Mouse (Mus musculus): ENCODE measurements around the gene Sqor. TPM values are rescaled to one million over a fixed set of nuclear protein-coding genes. Genes with fewer than 3 reads are reported as not detected.

Sqor gene
- polyA plus RNA-seq, 1 experiment from 2014 or later, result 33.0 TPM

GRCm38 (mm10) chr2:122764526-122764925 is 511 bp upstream of the Sqor start:
- DNase-seq (ENCODE audit: low spot score) (no peak), ATAC-seq (replicated peaks; ENCODE audit: low FRiP score, low read depth) (no peak)
- H3K36me3 ChIP-seq (ENCODE audit: insufficient read depth, low read length), result no peaks in the 10 kb centered on the region
- H3K4me1 ChIP-seq (replicated peaks; ENCODE audit: insufficient read depth, low read length), result no peaks in the 10 kb centered on the region
- H3K9me3 ChIP-seq (replicated peaks; ENCODE audit: low read length), result no peaks in the 10 kb centered on the region
- 52% methylated on average over 6 of the region's 6 CpGs for WGBS
- 0 out of 2 replicates have a peak overlapping the region, but pooled peaks have one; percentile 43 for H3K27ac ChIP-seq
- no peaks in the 10 kb centered on the region for H3K27me3 ChIP-seq (ENCODE audit: insufficient read depth, low read length)
- H3K4me2 ChIP-seq (ENCODE audit: low read length), result peak overlapping the region; percentile 87
- no peak overlapping the region for H3K4me3 ChIP-seq (replicated peaks; ENCODE audit: low read depth, low read length)
- TF ChIP-seq CTCF (IDR thresholded peaks at IDR 0.05; ENCODE audit: low read depth), result no peak
- no peak overlapping the region for H3K9ac ChIP-seq (ENCODE audit: low read depth, low read length)

GRCm38 (mm10) chr2:122765794-122766145 is 733 bp downstream of the Sqor start:
- peak overlapping the region; percentile 60 for H3K9ac ChIP-seq (ENCODE audit: low read depth, low read length)
- ATAC-seq (replicated peaks; ENCODE audit: low FRiP score, low read depth) (no peak), DNase-seq (ENCODE audit: low spot score) (no peak)
- no peaks in the 10 kb centered on the region for H3K36me3 ChIP-seq (ENCODE audit: insufficient read depth, low read length)
- no peaks in the 10 kb centered on the region for H3K27me3 ChIP-seq (ENCODE audit: insufficient read depth, low read length)
- no peak for TF ChIP-seq CTCF (IDR thresholded peaks at IDR 0.05; ENCODE audit: low read depth)
- no peaks in the 10 kb centered on the region for H3K4me1 ChIP-seq (replicated peaks; ENCODE audit: insufficient read depth, low read length)
- WGBS, result 35% methylated on average over 3 of the region's 3 CpGs
- 0 out of 2 replicates have a peak overlapping the region, but pooled peaks have one; percentile 43 for H3K27ac ChIP-seq
- peak overlapping the region; percentile 50 for H3K4me3 ChIP-seq (replicated peaks; ENCODE audit: low read depth, low read length)
- peak overlapping the region; percentile 87 for H3K4me2 ChIP-seq (ENCODE audit: low read length)
- no peaks in the 10 kb centered on the region for H3K9me3 ChIP-seq (replicated peaks; ENCODE audit: low read length)

GRCm38 (mm10) chr2:122771002-122771401 is 6.0 kb downstream of the Sqor start:
- H3K9me3 ChIP-seq (replicated peaks; ENCODE audit: low read length), result no peaks in the 10 kb centered on the region
- no peak overlapping the region for H3K4me3 ChIP-seq (replicated peaks; ENCODE audit: low read depth, low read length)
- no peak for TF ChIP-seq CTCF (IDR thresholded peaks at IDR 0.05; ENCODE audit: low read depth)
- 84% methylated on average over 2 of the region's 2 CpGs for WGBS
- H3K9ac ChIP-seq (ENCODE audit: low read depth, low read length), result no peak overlapping the region
- no peak for ATAC-seq (replicated peaks; ENCODE audit: low FRiP score, low read depth)
- no peaks in the 10 kb centered on the region for H3K4me1 ChIP-seq (replicated peaks; ENCODE audit: insufficient read depth, low read length)
- H3K27me3 ChIP-seq (ENCODE audit: insufficient read depth, low read length), result no peaks in the 10 kb centered on the region
- H3K4me2 ChIP-seq (ENCODE audit: low read length), result no peak overlapping the region
- no peak for DNase-seq (ENCODE audit: low spot score)
- H3K36me3 ChIP-seq (ENCODE audit: insufficient read depth, low read length), result no peaks in the 10 kb centered on the region
- no peak overlapping the region for H3K27ac ChIP-seq

GRCm38 (mm10) chr2:122772899-122773298 is 7.9 kb downstream of the Sqor start:
- TF ChIP-seq CTCF (IDR thresholded peaks at IDR 0.05; ENCODE audit: low read depth), result no peak
- Histone ChIP-seq H3K4me2 (ENCODE audit: low read length) (no peak overlapping the region), H3K27me3 (ENCODE audit: insufficient read depth, low read length) (no peaks in the 10 kb centered on the region), H3K9ac (ENCODE audit: low read depth, low read length) (no peak overlapping the region), H3K27ac (no peak overlapping the region), H3K4me1 (replicated peaks; ENCODE audit: insufficient read depth, low read length) (no peaks in the 10 kb centered on the region), H3K9me3 (replicated peaks; ENCODE audit: low read length) (no peaks in the 10 kb centered on the region), H3K4me3 (replicated peaks; ENCODE audit: low read depth, low read length) (no peak overlapping the region), H3K36me3 (ENCODE audit: insufficient read depth, low read length) (no peaks in the 10 kb centered on the region)
- no peak for DNase-seq (ENCODE audit: low spot score)
- 100% methylated on average over 1 of the region's 1 CpGs for WGBS
- ATAC-seq (replicated peaks; ENCODE audit: low FRiP score, low read depth), result no peak

GRCm38 (mm10) chr2:122775491-122775890 is 10.5 kb downstream of the Sqor start:
- WGBS, result 91% methylated on average over 1 of the region's 1 CpGs
- H3K4me3 ChIP-seq (replicated peaks; ENCODE audit: low read depth, low read length), result no peak overlapping the region
- no peaks in the 10 kb centered on the region for H3K9me3 ChIP-seq (replicated peaks; ENCODE audit: low read length)
- no peak overlapping the region for H3K4me2 ChIP-seq (ENCODE audit: low read length)
- H3K9ac ChIP-seq (ENCODE audit: low read depth, low read length), result no peak overlapping the region
- no peaks in the 10 kb centered on the region for H3K27me3 ChIP-seq (ENCODE audit: insufficient read depth, low read length)
- no peaks in the 10 kb centered on the region for H3K36me3 ChIP-seq (ENCODE audit: insufficient read depth, low read length)
- no peak overlapping the region for H3K27ac ChIP-seq
- no peaks in the 10 kb centered on the region for H3K4me1 ChIP-seq (replicated peaks; ENCODE audit: insufficient read depth, low read length)
- no peak for TF ChIP-seq CTCF (IDR thresholded peaks at IDR 0.05; ENCODE audit: low read depth)
- DNase-seq (ENCODE audit: low spot score) (no peak), ATAC-seq (replicated peaks; ENCODE audit: low FRiP score, low read depth) (no peak)

GRCm38 (mm10) chr2:122776823-122777222 is 11.8 kb downstream of the Sqor start:
- Histone ChIP-seq H3K36me3 (ENCODE audit: insufficient read depth, low read length) (no peaks in the 10 kb centered on the region), H3K9ac (ENCODE audit: low read depth, low read length) (no peak overlapping the region), H3K4me3 (replicated peaks; ENCODE audit: low read depth, low read length) (no peak overlapping the region), H3K27ac (no peak overlapping the region), H3K27me3 (ENCODE audit: insufficient read depth, low read length) (no peaks in the 10 kb centered on the region), H3K4me2 (ENCODE audit: low read length) (no peak overlapping the region), H3K9me3 (replicated peaks; ENCODE audit: low read length) (no peaks in the 10 kb centered on the region), H3K4me1 (replicated peaks; ENCODE audit: insufficient read depth, low read length) (no peaks in the 10 kb centered on the region)
- WGBS, result 53% methylated on average over 2 of the region's 2 CpGs
- DNase-seq (ENCODE audit: low spot score) (no peak), ATAC-seq (replicated peaks; ENCODE audit: low FRiP score, low read depth) (no peak)
- no peak for TF ChIP-seq CTCF (IDR thresholded peaks at IDR 0.05; ENCODE audit: low read depth)

- Histone ChIP-seq H3K9ac (ENCODE audit: low read depth, low read length) (no peak overlapping the region), H3K4me2 (ENCODE audit: low read length) (no peak overlapping the region), H3K9me3 (replicated peaks; ENCODE audit: low read length) (no peaks in the 10 kb centered on the region), H3K4me1 (replicated peaks; ENCODE audit: insufficient read depth, low read length) (no peaks in the 10 kb centered on the region), H3K4me3 (replicated peaks; ENCODE audit: low read depth, low read length) (no peak overlapping the region), H3K27me3 (ENCODE audit: insufficient read depth, low read length) (no peaks in the 10 kb centered on the region), H3K27ac (no peak overlapping the region), H3K36me3 (ENCODE audit: insufficient read depth, low read length) (no peaks in the 10 kb centered on the region)
- no peak; the same call in 1 of the 2 replicates for TF ChIP-seq CTCF (IDR thresholded peaks at IDR 0.05; ENCODE audit: low read depth)
- no peak for ATAC-seq (replicated peaks; ENCODE audit: low FRiP score, low read depth)
- no peak for DNase-seq (ENCODE audit: low spot score)
- WGBS, result 19% methylated on average over 5 of the region's 5 CpGs
Measured at GRCm38 (mm10) chr2:122779967-122780366, 14.9 kb downstream of the Sqor start.

Data from kidney, postnatal 0 days (tissue).